Mouse (Mus musculus): Measurements from ENCODE around the gene Sgms1. TPM values are rescaled to one million over a fixed set of nuclear protein-coding genes. Genes with fewer than 3 reads are reported as not detected.

The Sgms1 gene
- total and polyA plus RNA-seq, 3 experiments = 27.0 to 62.1 (median 60.5) TPM

- H3K4me3 ChIP-seq = no peak overlapping the region
- H3K27ac ChIP-seq = peak overlapping the region; percentile 69
- no peaks in the 10 kb centered on the region for H3K27me3 ChIP-seq (ENCODE audit: control insufficient read depth, insufficient read depth, low read length)
- peaks cover 2% of the 10 kb centered on the region; the same call in 1 of the 2 replicates for H3K79me2 ChIP-seq (replicated peaks; ENCODE audit: control insufficient read depth, insufficient read depth, low read length)
- H3K4me1 ChIP-seq (ENCODE audit: control insufficient read depth, insufficient read depth, low read length) = peaks cover 11% of the 10 kb centered on the region
- no peak for TF ChIP-seq POLR2A (IDR thresholded peaks at IDR 0.05; ENCODE audit: insufficient read depth, low read depth, low read length)
- peak; percentile 68 for TF ChIP-seq CTCF (IDR thresholded peaks at IDR 0.05)
- peak; percentile 67 for TF ChIP-seq EP300 (IDR thresholded peaks at IDR 0.05; ENCODE audit: insufficient read depth, low read depth, low read length)
- peaks cover 9% of the 10 kb centered on the region for H3K36me3 ChIP-seq (ENCODE audit: control insufficient read depth, insufficient read depth, low read length)
- intact Hi-C loops (cut with DNase I) = loop anchor here (2.0 to 5.0 kb wide), 3 partner anchors 42 to 219 kb away; partner anchors contain the start of gene Sgms1
- 27% methylated on average over 8 of the region's 9 CpGs for WGBS
- no peak overlapping the region for H3K9ac ChIP-seq (ENCODE audit: low read depth, low read length)
- peak; percentile 83 for DNase-seq
Observed at GRCm38 (mm10) chr19:32169634-32170540, 219.6 kb downstream of the Sgms1 start.

DNA sequence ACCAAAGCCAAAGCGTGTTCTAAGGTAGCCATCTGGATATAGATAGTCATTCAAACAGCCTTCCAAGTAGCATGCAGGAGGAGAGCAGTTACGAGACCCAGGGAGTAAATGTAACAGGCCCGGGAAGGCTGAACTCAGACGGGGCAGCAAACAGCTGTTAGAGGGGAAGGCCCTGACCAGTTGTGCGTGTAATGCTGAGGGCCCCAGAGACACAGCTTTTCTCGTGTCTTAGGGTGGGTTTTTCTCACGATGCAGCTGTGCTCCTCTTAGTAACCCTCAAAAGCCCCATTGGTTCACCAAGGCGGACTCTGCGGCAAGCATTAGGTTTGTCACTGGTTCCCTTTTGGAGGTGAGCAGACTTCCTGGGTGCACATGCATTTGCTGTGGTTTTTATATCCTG, 221.5 kb downstream of the Sgms1 start:
- intact Hi-C loops (cut with DNase I) = loop anchor here (2.0 kb wide), 1 partner anchor 221 kb away; the partner anchor contains the start of gene Sgms1
- 89% methylated on average over 9 of the region's 9 CpGs for WGBS

GRCm38 (mm10) chr19:32166823-32167605, 222.5 kb downstream of the Sgms1 start:
- no peak overlapping the region for H3K9ac ChIP-seq (ENCODE audit: low read depth, low read length)
- peaks cover 6% of the 10 kb centered on the region for H3K4me1 ChIP-seq (ENCODE audit: control insufficient read depth, insufficient read depth, low read length)
- H3K27ac ChIP-seq = no peak overlapping the region
- no peaks in the 10 kb centered on the region for H3K27me3 ChIP-seq (ENCODE audit: control insufficient read depth, insufficient read depth, low read length)
- TF ChIP-seq POLR2A (IDR thresholded peaks at IDR 0.05; ENCODE audit: insufficient read depth, low read depth, low read length) (no peak), CTCF (IDR thresholded peaks at IDR 0.05) (no peak), EP300 (IDR thresholded peaks at IDR 0.05; ENCODE audit: insufficient read depth, low read depth, low read length) (no peak)
- no peaks in the 10 kb centered on the region for H3K79me2 ChIP-seq (replicated peaks; ENCODE audit: control insufficient read depth, insufficient read depth, low read length)
- intact Hi-C loops (cut with DNase I) = no loop called here
- WGBS = 81% methylated on average over 13 of the region's 13 CpGs
- no peak for DNase-seq
- H3K4me3 ChIP-seq = no peak overlapping the region
- H3K36me3 ChIP-seq (ENCODE audit: control insufficient read depth, insufficient read depth, low read length) = peaks cover 5% of the 10 kb centered on the region

More for the DNA sequence above, 221.5 kb downstream of the Sgms1 start:
- H3K27ac ChIP-seq = no peak overlapping the region
- no peak overlapping the region for H3K9ac ChIP-seq (ENCODE audit: low read depth, low read length)
- H3K4me3 ChIP-seq = no peak overlapping the region
- TF ChIP-seq POLR2A (IDR thresholded peaks at IDR 0.05; ENCODE audit: insufficient read depth, low read depth, low read length) (no peak), EP300 (IDR thresholded peaks at IDR 0.05; ENCODE audit: insufficient read depth, low read depth, low read length) (no peak), CTCF (IDR thresholded peaks at IDR 0.05) (no peak)
- no peak for DNase-seq
- no peaks in the 10 kb centered on the region for H3K27me3 ChIP-seq (ENCODE audit: control insufficient read depth, insufficient read depth, low read length)
- H3K36me3 ChIP-seq (ENCODE audit: control insufficient read depth, insufficient read depth, low read length) = peaks cover 5% of the 10 kb centered on the region
- H3K4me1 ChIP-seq (ENCODE audit: control insufficient read depth, insufficient read depth, low read length) = peaks cover 9% of the 10 kb centered on the region
- H3K79me2 ChIP-seq (replicated peaks; ENCODE audit: control insufficient read depth, insufficient read depth, low read length) = no peaks in the 10 kb centered on the region

DNA sequence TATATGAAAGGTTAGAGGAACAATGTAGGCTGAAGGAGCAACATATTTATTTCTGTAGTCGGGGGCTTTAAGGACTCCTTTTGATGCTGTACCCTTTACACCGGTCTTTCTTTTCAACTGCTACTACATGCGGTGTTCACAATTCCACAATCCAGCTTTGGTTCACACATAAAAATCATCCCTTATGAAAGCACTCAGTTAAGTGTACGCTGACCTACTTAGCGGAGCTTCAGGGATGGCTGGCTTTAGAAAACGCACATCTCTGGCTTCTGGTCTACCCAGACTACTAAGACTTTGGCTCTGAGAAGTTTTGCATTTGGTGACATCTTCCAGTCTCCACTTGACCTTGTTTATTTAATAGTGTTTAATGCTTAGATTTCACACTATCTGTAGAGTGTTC, 223.8 kb downstream of the Sgms1 start:
- intact Hi-C loops (cut with DNase I) = loop anchor here (2.0 kb wide), 1 partner anchor 23 kb away; no protein-coding TSS in a partner anchor
- DNase-seq = no peak
- no peaks in the 10 kb centered on the region for H3K79me2 ChIP-seq (replicated peaks; ENCODE audit: control insufficient read depth, insufficient read depth, low read length)
- WGBS = 86% methylated on average over 6 of the region's 6 CpGs
- no peak overlapping the region for H3K27ac ChIP-seq
- no peak overlapping the region for H3K9ac ChIP-seq (ENCODE audit: low read depth, low read length)
- H3K27me3 ChIP-seq (ENCODE audit: control insufficient read depth, insufficient read depth, low read length) = no peaks in the 10 kb centered on the region
- peaks cover 5% of the 10 kb centered on the region for H3K36me3 ChIP-seq (ENCODE audit: control insufficient read depth, insufficient read depth, low read length)
- no peak overlapping the region for H3K4me3 ChIP-seq
- peaks cover 4% of the 10 kb centered on the region for H3K4me1 ChIP-seq (ENCODE audit: control insufficient read depth, insufficient read depth, low read length)
- no peak for TF ChIP-seq POLR2A (IDR thresholded peaks at IDR 0.05; ENCODE audit: insufficient read depth, low read depth, low read length)
- TF ChIP-seq CTCF (IDR thresholded peaks at IDR 0.05) = no peak
- TF ChIP-seq EP300 (IDR thresholded peaks at IDR 0.05; ENCODE audit: insufficient read depth, low read depth, low read length) = no peak

DNA sequence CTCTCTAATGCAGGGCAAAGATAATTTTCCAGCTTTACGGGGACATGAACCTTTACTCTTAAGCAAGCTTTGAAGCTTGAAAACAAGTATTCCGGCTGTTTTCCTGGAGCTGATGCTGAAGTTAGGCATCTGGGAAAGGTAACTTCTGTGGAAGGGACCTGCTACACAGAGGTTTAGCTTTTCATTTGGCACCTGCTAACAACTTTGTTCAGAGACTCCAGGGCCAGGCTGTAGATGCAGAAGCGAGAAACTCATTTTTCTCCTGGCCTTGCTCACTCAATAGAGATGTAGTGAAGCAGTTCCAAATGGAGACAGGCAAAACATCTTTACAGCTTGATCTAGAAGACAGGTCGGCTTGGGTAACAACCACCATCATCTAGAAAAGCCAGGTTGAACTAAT, 225.4 kb downstream of the Sgms1 start:
- DNase-seq = no peak
- TF ChIP-seq EP300 (IDR thresholded peaks at IDR 0.05; ENCODE audit: insufficient read depth, low read depth, low read length) (no peak), POLR2A (IDR thresholded peaks at IDR 0.05; ENCODE audit: insufficient read depth, low read depth, low read length) (no peak), CTCF (IDR thresholded peaks at IDR 0.05) (no peak)
- Histone ChIP-seq H3K4me3 (no peak overlapping the region), H3K79me2 (replicated peaks; ENCODE audit: control insufficient read depth, insufficient read depth, low read length) (no peaks in the 10 kb centered on the region), H3K27me3 (ENCODE audit: control insufficient read depth, insufficient read depth, low read length) (no peaks in the 10 kb centered on the region), H3K9ac (ENCODE audit: low read depth, low read length) (no peak overlapping the region), H3K4me1 (ENCODE audit: control insufficient read depth, insufficient read depth, low read length) (peaks cover 2% of the 10 kb centered on the region), H3K36me3 (ENCODE audit: control insufficient read depth, insufficient read depth, low read length) (peaks cover 7% of the 10 kb centered on the region), H3K27ac (no peak overlapping the region)
- intact Hi-C loops (cut with DNase I) = loop anchor here (2.0 to 5.0 kb wide), 2 partner anchors 21 to 37 kb away; no protein-coding TSS in a partner anchor
- 96% methylated on average over 4 of the region's 4 CpGs for WGBS

Data from heart, adult 2 months (tissue).